Mouse (Mus musculus): ENCODE results near the gene Creb5.

- TF ChIP-seq CTCF (IDR thresholded peaks at IDR 0.05) (no peak), EP300 (IDR thresholded peaks at IDR 0.05) (no peak)
Measured at GRCm38 (mm10) chr6:53704440-53704839, 417.4 kb downstream of the Creb5 start.

Data from lung, postnatal 0 days (tissue).